In genomic region chr19:48756831-48757230, GRCm38 (mm10) we compare ENCODE assay signal across 20 mouse cellular contexts.
A peak's percentile ranks its signal among the peaks of the same experiment; 100 is the strongest.
DNase-seq lines count a peak whose midpoint lies in the region; ATAC-seq and TF ChIP-seq lines count a peak whose summit lies in the region.
"Had no signal": no experiment of that assay in that cellular context is flagged by ENCODE, and none has a peak within 500 bp of the region (broad histone marks: within the 10 kb centered on the region; RNA-seq: fewer than 3 reads in every experiment).

No protein-coding gene starts in this region.

- H3K27ac ChIP-seq in kidney, postnatal 0 days, result peak overlapping the region; percentile 31; the same call in 1 of the 2 replicates
- H3K27ac ChIP-seq in limb, embryonic 10.5 days, result peak overlapping the region; percentile 50; the same call in 1 of the 2 replicates
- H3K27ac ChIP-seq: hindbrain, embryonic 13.5 days; left cerebral cortex, adult 2 months; midbrain, embryonic 12.5 days had no signal

- H3K27me3 ChIP-seq in kidney, postnatal 0 days (ENCODE audit: insufficient read depth, low read length), result no peaks in the 10 kb centered on the region
- no peaks in the 10 kb centered on the region for H3K27me3 ChIP-seq in limb, embryonic 10.5 days (ENCODE audit: low read depth, poor library complexity, severe bottlenecking)
- H3K27me3 ChIP-seq: hindbrain, embryonic 13.5 days; midbrain, embryonic 12.5 days had no signal

- H3K9me3 ChIP-seq in kidney, postnatal 0 days (replicated peaks; ENCODE audit: low read length), result no peaks in the 10 kb centered on the region
- no peaks in the 10 kb centered on the region for H3K9me3 ChIP-seq in limb, embryonic 10.5 days (replicated peaks)
- H3K9me3 ChIP-seq: hindbrain, embryonic 13.5 days; midbrain, embryonic 12.5 days had no signal

- peak; percentile 41 for DNase-seq in brain, embryonic 14.5 days (ENCODE audit: low read depth)
- peak; percentile 29 for DNase-seq in kidney, adult 18-20 months
- DNase-seq in kidney, postnatal 0 days (ENCODE audit: low spot score), result no peak
- DNase-seq in limb, embryonic 10.5 days (ENCODE audit: low spot score), result peak; percentile 37
- DNase-seq in testis, postnatal 14 days (ENCODE audit: low spot score), result no peak
- DNase-seq in gastrocnemius, postnatal 10 days, result no peak
- no peak for DNase-seq in thymus, postnatal 25 days
- DNase-seq: adrenal gland, postnatal 25 days; cerebellum, adult 11 months; cerebellum, adult 9-11 months; left cerebral cortex, postnatal 4 days; lung, adult 18-20 months; lung, postnatal 10 days; right cerebral cortex, postnatal 14 days; thymus, postnatal 4 days had no signal

- H3K36me3 ChIP-seq in kidney, postnatal 0 days (ENCODE audit: insufficient read depth, low read length), result no peaks in the 10 kb centered on the region
- H3K36me3 ChIP-seq in limb, embryonic 10.5 days, result no peaks in the 10 kb centered on the region
- H3K36me3 ChIP-seq: hindbrain, embryonic 13.5 days; midbrain, embryonic 12.5 days had no signal

- H3K4me1 ChIP-seq in kidney, postnatal 0 days (replicated peaks; ENCODE audit: insufficient read depth, low read length), result no peaks in the 10 kb centered on the region
- H3K4me1 ChIP-seq in limb, embryonic 10.5 days, result peaks cover 16% of the 10 kb centered on the region
- H3K4me1 ChIP-seq: midbrain, embryonic 12.5 days had no signal

- H3K4me3 ChIP-seq in kidney, postnatal 0 days (replicated peaks; ENCODE audit: low read depth, low read length), result no peak overlapping the region
- no peak overlapping the region for H3K4me3 ChIP-seq in limb, embryonic 10.5 days
- H3K4me3 ChIP-seq: hindbrain, embryonic 13.5 days; left cerebral cortex, adult 2 months; midbrain, embryonic 12.5 days had no signal

- WGBS in kidney, postnatal 0 days, result 50% methylated on average over 6 of the region's 6 CpGs
- WGBS in limb, embryonic 10.5 days, result 54% methylated on average over 6 of the region's 6 CpGs

- TF ChIP-seq POLR2A in brain, embryonic 14.5 days (IDR thresholded peaks at IDR 0.05; ENCODE audit: borderline replicate concordance, extremely low read depth, insufficient read depth, insufficient read length, poor library complexity, severe bottlenecking), result no peak

- no peak for TF ChIP-seq CTCF in brain, embryonic 14.5 days (IDR thresholded peaks at IDR 0.05; ENCODE audit: borderline replicate concordance, extremely low read depth, insufficient read depth, insufficient read length)
- no peak for TF ChIP-seq CTCF in kidney, postnatal 0 days (IDR thresholded peaks at IDR 0.05; ENCODE audit: low read depth)

- H3K9ac ChIP-seq in kidney, postnatal 0 days (ENCODE audit: low read depth, low read length), result no peak overlapping the region
- H3K9ac ChIP-seq: hindbrain, embryonic 13.5 days; midbrain, embryonic 12.5 days had no signal

- H3K4me2 ChIP-seq in kidney, postnatal 0 days (ENCODE audit: low read length), result peak overlapping the region; percentile 35; the same call in 1 of the 2 replicates
- H3K4me2 ChIP-seq: hindbrain, embryonic 13.5 days; liver, embryonic 11.5 days; midbrain, embryonic 12.5 days had no signal

- ATAC-seq in kidney, postnatal 0 days (replicated peaks; ENCODE audit: low FRiP score, low read depth), result no peak
- ATAC-seq: inflammation-experienced regulatory T-cells, adult 6 months had no signal

Comparison
In these comparisons a context has a peak if more than half of its experiments do, and no peak if none do; other contexts are left out.
1. DNase-seq: peak in brain, embryonic 14.5 days (single experiment), kidney, adult 18-20 months (single experiment) and limb, embryonic 10.5 days (single experiment); none in kidney, postnatal 0 days (single experiment), testis, postnatal 14 days (single experiment), gastrocnemius, postnatal 10 days (single experiment) and thymus, postnatal 25 days (single experiment).